Mouse (Mus musculus): Measurements from ENCODE around the gene Tmem130. TPM values are rescaled to one million over a fixed set of nuclear protein-coding genes. Genes with fewer than 3 reads are reported as not detected.
"Not testable (repeated sequence)": the region's sequence is repeated elsewhere in the genome, so short reads cannot be mapped to it uniquely, and the experiment has no call there.

Tmem130 gene
- polyA plus RNA-seq, 1 experiment from 2014 or later, result 2.7 TPM

DNA sequence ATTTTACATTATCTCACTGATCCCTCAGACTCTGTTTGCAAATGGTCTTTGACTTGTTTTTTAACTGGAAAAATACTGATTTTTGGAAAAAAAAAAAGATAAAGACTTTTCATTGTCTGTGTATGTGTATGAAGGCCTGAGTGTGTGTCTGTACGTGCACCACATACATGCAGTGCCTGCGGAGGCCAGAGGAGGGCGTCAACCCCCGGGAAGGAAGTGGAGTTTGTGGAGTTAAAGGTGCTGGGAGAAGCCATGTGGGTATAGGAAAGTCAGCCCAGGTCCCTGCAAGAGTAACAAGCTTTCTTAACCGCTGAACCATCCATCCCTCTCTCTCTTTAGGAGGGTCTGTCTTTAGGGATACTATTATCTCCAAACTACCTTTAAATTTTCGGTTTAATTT is 11.6 kb upstream of the Tmem130 start:
- Histone ChIP-seq H3K36me3 (ENCODE audit: control insufficient read depth, insufficient read depth, low read length) (peaks cover 67% of the 10 kb centered on the region), H3K4me1 (ENCODE audit: control insufficient read depth, insufficient read depth, low read length) (peaks cover 6% of the 10 kb centered on the region; the same call in 1 of the 2 replicates), H3K9ac (ENCODE audit: low read depth, low read length) (no peak overlapping the region), H3K9me3 (ENCODE audit: control insufficient read depth, low read length) (no peaks in the 10 kb centered on the region), H3K4me2 (ENCODE audit: low read depth, low read length) (no peak overlapping the region), H3K27me3 (replicated peaks; ENCODE audit: control insufficient read depth, insufficient read depth, low read length) (no peaks in the 10 kb centered on the region), H3K27ac (replicated peaks; ENCODE audit: low read depth, low read length) (no peak overlapping the region), H3K4me3 (ENCODE audit: low read depth, low read length) (no peak overlapping the region)
- WGBS, result 95% methylated on average over 6 of the region's 6 CpGs
- ATAC-seq (ENCODE audit: low read depth) (no peak), DNase-seq (ENCODE audit: low spot score) (no peak)

DNA sequence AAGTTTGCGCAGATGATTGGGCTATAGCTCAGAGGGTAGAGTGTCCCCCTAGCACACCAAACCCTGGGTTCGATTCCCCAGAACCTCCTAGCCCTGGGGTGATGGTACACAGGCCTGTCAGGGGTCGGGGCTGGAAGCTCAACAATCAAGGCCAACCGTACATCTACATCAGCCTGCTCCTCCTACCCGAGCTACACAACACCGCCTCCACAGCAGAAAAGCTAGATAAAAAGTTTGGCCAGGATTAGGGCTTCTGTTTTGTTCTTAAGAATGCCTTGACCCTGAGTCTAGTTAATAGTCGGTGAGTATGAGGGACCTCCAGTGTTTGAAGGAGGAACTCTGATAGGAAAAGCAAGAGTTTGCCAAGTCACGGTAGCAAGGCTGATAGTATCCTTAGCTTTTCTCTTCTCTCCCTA is 7.5 kb upstream of the Tmem130 start:
- H3K4me1 ChIP-seq (ENCODE audit: control insufficient read depth, insufficient read depth, low read length), result peaks cover 6% of the 10 kb centered on the region; the same call in 1 of the 2 replicates
- DNase-seq (ENCODE audit: low spot score) (no peak), ATAC-seq (ENCODE audit: low read depth) (no peak)
- H3K27me3 ChIP-seq (replicated peaks; ENCODE audit: control insufficient read depth, insufficient read depth, low read length), result no peaks in the 10 kb centered on the region
- H3K9ac ChIP-seq (ENCODE audit: low read depth, low read length), result peak overlapping the region; percentile 97
- H3K9me3 ChIP-seq (ENCODE audit: control insufficient read depth, low read length), result no peaks in the 10 kb centered on the region
- H3K27ac ChIP-seq (replicated peaks; ENCODE audit: low read depth, low read length), result peak overlapping the region; percentile 97; the same call in 1 of the 2 replicates
- peaks cover 30% of the 10 kb centered on the region for H3K36me3 ChIP-seq (ENCODE audit: control insufficient read depth, insufficient read depth, low read length)
- peak overlapping the region; percentile 96 for H3K4me3 ChIP-seq (ENCODE audit: low read depth, low read length)
- peak overlapping the region; percentile 65 for H3K4me2 ChIP-seq (ENCODE audit: low read depth, low read length)
- 25% methylated on average over 8 of the region's 8 CpGs for WGBS

DNA sequence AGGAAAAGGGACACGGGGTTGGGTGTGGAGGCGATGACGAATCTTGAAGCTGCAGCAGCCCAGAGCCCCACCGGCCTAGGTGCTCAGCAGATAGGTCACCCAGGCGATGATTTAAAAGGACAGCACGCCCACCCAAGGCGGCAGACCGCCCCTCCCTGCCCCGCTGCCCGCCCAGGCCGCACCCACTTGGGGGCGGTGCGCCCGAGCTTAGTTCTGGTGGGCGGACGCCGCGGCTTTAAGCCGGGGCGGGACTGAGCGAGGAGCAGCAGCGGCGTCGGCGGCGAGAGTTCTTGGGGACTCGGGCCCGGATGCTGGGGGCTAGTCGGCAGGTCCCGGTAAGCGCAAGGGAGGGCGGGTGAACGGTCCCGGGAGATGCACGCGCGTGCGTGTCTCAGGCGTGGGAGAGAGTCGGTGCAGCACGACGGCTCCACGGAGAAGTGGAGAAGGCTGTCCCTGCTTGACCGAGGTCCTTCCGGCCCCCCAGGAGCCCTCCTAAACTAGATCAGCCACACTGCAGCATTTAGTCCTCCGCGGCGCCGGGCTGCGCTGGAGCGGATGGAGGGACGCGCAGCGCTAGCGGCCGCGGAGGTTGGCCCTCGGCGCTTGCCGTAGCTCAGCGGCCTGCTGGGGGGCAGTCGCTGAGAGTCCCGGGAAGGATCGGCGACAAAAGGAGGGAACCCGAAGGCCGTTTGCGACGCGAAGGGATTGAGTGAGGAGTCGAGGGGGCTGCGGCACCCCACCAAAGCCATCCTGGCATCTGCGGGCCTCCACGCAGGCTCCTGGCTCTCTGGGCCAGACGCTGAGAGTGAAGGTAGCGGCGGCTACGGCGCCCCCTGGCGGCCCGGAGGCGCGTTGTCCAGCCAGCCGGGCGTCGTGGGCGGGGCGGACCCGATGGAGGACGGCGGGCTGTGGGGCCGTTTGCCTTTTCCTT is 6.6 kb upstream of the Tmem130 start:
- peaks cover 21% of the 10 kb centered on the region for H3K36me3 ChIP-seq (ENCODE audit: control insufficient read depth, insufficient read depth, low read length)
- peak; percentile 94 for ATAC-seq (ENCODE audit: low read depth)
- peak; percentile 96 for DNase-seq (ENCODE audit: low spot score)
- H3K4me3 ChIP-seq (ENCODE audit: low read depth, low read length), result peak overlapping the region; percentile 96
- no peaks in the 10 kb centered on the region for H3K27me3 ChIP-seq (replicated peaks; ENCODE audit: control insufficient read depth, insufficient read depth, low read length)
- H3K4me1 ChIP-seq (ENCODE audit: control insufficient read depth, insufficient read depth, low read length), result peaks cover 6% of the 10 kb centered on the region; the same call in 1 of the 2 replicates
- H3K4me2 ChIP-seq (ENCODE audit: low read depth, low read length), result peak overlapping the region; percentile 65
- WGBS, result 0% methylated on average over 40 of the region's 92 CpGs
- H3K9me3 ChIP-seq (ENCODE audit: control insufficient read depth, low read length), result no peaks in the 10 kb centered on the region
- peak overlapping the region; percentile 97 for H3K9ac ChIP-seq (ENCODE audit: low read depth, low read length)
- peak overlapping the region; percentile 97 for H3K27ac ChIP-seq (replicated peaks; ENCODE audit: low read depth, low read length)

DNA sequence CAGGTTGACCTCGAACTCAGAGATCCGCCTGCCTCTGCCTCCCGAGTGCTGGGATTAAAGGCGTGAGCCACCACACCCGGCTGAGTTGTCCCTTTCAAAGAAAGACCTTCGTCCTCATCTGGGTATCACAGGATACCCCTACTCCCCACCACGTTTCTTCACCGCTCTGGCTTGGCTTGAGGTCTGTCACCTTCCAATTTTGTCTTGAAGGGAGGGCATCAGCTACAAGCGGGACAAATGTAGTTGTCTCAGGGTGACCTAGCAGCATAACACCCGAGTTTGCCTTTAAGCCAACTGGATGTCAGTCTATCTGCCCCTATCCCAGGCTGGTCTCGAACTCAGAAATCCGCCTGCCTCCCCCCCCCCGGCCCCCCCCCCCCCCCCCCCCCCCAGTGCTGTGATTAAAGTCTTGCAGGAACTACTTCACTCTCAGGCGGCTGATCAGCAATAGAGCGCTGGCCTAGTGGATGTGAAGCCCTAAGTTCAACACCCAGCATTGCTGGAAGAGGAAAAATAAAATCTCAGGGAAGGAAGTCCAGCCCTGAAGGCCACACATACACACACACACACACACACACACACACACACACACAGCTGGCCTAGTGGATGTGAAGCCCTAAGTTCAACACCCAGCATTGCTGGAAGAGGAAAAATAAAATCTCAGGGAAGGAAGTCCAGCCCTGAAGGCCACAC is 5.6 kb upstream of the Tmem130 start, which contains the start of gene Trrap:
TSS of gene Trrap (plus strand) at position 627 of the 693 bp plus-strand sequence.
- H3K4me2 ChIP-seq (ENCODE audit: low read depth, low read length), result peak within 1 kb of the TSS; percentile 65
- peak within 1 kb of the TSS; percentile 97 for H3K9ac ChIP-seq (ENCODE audit: low read depth, low read length)
- not testable (repeated sequence) for H3K27me3 ChIP-seq (replicated peaks; ENCODE audit: control insufficient read depth, insufficient read depth, low read length); H3K9me3 ChIP-seq (ENCODE audit: control insufficient read depth, low read length); H3K4me1 ChIP-seq (ENCODE audit: control insufficient read depth, insufficient read depth, low read length); DNase-seq (ENCODE audit: low spot score)
- peaks cover 14% of the 10 kb centered on the region for H3K36me3 ChIP-seq (ENCODE audit: control insufficient read depth, insufficient read depth, low read length)
- ATAC-seq (ENCODE audit: low read depth), result peak; percentile 7; the same call in 1 of the 2 replicates
- WGBS, result 86% methylated on average over 12 of the region's 15 CpGs
- peak within 1 kb of the TSS; percentile 96 for H3K4me3 ChIP-seq (ENCODE audit: low read depth, low read length)
- peak within 1 kb of the TSS; percentile 97 for H3K27ac ChIP-seq (replicated peaks; ENCODE audit: low read depth, low read length)

DNA sequence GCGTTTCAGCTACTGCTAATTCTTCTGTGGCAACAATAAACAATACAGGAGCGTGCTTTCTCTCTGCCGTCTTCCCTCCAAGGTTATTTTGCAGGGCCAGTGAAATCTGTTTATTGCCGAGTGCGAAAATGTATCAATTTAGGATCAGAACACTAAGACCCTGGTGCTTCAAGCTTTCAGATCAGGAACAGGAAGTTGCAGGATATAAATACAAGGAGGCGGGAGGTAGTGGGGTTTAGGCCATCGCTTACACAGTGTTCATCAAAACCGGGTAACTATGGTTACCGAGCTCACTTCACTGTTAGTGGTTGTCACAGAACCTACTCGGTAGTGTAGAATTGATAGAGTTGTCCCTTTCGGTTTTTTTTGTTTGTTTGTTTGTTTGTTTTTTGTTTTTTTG is 5.0 kb upstream of the Tmem130 start:
- 85% methylated on average over 11 of the region's 11 CpGs for WGBS
- DNase-seq (ENCODE audit: low spot score) (no peak), ATAC-seq (ENCODE audit: low read depth) (no peak)
- Histone ChIP-seq H3K9me3 (ENCODE audit: control insufficient read depth, low read length) (no peaks in the 10 kb centered on the region), H3K9ac (ENCODE audit: low read depth, low read length) (no peak overlapping the region), H3K27me3 (replicated peaks; ENCODE audit: control insufficient read depth, insufficient read depth, low read length) (peaks cover 13% of the 10 kb centered on the region), H3K4me1 (ENCODE audit: control insufficient read depth, insufficient read depth, low read length) (peaks cover 6% of the 10 kb centered on the region; the same call in 1 of the 2 replicates), H3K4me2 (ENCODE audit: low read depth, low read length) (no peak overlapping the region), H3K36me3 (ENCODE audit: control insufficient read depth, insufficient read depth, low read length) (peaks cover 10% of the 10 kb centered on the region), H3K4me3 (ENCODE audit: low read depth, low read length) (no peak overlapping the region), H3K27ac (replicated peaks; ENCODE audit: low read depth, low read length) (no peak overlapping the region)

DNA sequence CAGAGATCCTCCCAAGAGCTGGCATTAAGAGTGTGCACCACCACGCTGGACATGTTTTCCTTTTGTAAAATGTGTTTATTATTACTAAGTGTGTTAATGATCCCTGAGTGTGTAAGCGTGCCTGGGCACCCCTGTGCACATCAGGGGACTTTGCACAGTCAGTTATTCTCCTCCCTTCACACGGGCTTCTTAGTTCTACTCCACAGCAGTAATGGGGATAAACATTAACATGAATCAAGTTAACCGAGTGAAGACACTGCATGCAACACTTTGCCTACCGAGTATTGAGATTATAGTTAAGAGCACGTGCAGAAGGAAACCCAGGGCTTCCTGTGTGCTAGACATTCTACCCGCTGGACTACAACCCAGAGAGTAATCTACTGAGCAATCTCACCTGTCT is 4.4 kb upstream of the Tmem130 start:
- Histone ChIP-seq H3K36me3 (ENCODE audit: control insufficient read depth, insufficient read depth, low read length) (peaks cover 4% of the 10 kb centered on the region), H3K27me3 (replicated peaks; ENCODE audit: control insufficient read depth, insufficient read depth, low read length) (peaks cover 19% of the 10 kb centered on the region), H3K4me3 (ENCODE audit: low read depth, low read length) (no peak overlapping the region), H3K4me2 (ENCODE audit: low read depth, low read length) (no peak overlapping the region), H3K27ac (replicated peaks; ENCODE audit: low read depth, low read length) (no peak overlapping the region), H3K9me3 (ENCODE audit: control insufficient read depth, low read length) (no peaks in the 10 kb centered on the region), H3K4me1 (ENCODE audit: control insufficient read depth, insufficient read depth, low read length) (peaks cover 11% of the 10 kb centered on the region), H3K9ac (ENCODE audit: low read depth, low read length) (no peak overlapping the region)
- DNase-seq (ENCODE audit: low spot score) (no peak), ATAC-seq (ENCODE audit: low read depth) (no peak)
- WGBS, result 76% methylated on average over 7 of the region's 7 CpGs

DNA sequence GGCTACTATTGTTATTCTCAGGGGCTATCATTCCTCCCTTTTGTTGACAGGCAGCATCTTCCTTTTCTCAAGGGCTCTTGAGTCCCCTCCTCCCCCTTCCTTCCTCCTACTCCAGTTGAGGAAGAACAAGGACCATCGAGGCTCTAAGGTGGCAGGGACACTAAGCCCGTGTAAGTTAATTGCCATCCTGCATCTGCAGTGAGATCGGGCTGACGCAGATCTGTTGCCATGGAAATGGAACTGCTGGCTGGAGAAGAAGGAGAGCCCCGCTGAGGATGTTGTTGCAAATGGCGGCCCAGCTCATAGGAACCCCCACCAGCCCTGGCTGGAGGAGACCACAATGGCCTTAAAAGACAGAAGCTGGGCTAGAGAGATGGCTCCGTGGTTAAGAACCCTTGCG is 3.2 kb downstream of the Tmem130 start:
- ATAC-seq (ENCODE audit: low read depth) (no peak), DNase-seq (ENCODE audit: low spot score) (peak; percentile 18)
- Histone ChIP-seq H3K9me3 (ENCODE audit: control insufficient read depth, low read length) (no peaks in the 10 kb centered on the region), H3K9ac (ENCODE audit: low read depth, low read length) (no peak overlapping the region), H3K4me2 (ENCODE audit: low read depth, low read length) (no peak overlapping the region), H3K4me3 (ENCODE audit: low read depth, low read length) (no peak overlapping the region), H3K27me3 (replicated peaks; ENCODE audit: control insufficient read depth, insufficient read depth, low read length) (peaks cover 35% of the 10 kb centered on the region), H3K27ac (replicated peaks; ENCODE audit: low read depth, low read length) (no peak overlapping the region), H3K36me3 (ENCODE audit: control insufficient read depth, insufficient read depth, low read length) (no peaks in the 10 kb centered on the region), H3K4me1 (ENCODE audit: control insufficient read depth, insufficient read depth, low read length) (peaks cover 6% of the 10 kb centered on the region)
- WGBS, result 8% methylated on average over 8 of the region's 8 CpGs

DNA sequence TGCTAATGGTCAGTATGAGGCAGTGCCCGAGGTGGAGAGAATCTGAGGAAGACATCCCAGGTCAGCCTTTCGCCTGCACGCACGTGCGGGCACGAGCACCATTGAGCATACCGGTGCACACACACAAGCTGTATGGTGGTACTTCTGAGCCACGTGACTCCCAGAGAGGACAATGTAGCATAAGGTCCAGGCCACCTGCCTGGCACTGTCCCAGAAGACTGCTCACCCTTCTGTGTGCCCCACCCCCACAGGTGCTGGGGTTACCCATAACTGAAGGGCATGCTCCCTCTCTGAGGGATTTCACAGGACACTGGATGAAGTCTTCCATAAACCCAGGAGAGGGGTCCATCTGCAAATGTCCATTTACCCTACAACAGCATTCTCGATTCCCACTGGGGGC is 4.2 kb downstream of the Tmem130 start:
- Histone ChIP-seq H3K36me3 (ENCODE audit: control insufficient read depth, insufficient read depth, low read length) (no peaks in the 10 kb centered on the region), H3K4me2 (ENCODE audit: low read depth, low read length) (no peak overlapping the region), H3K9ac (ENCODE audit: low read depth, low read length) (no peak overlapping the region), H3K9me3 (ENCODE audit: control insufficient read depth, low read length) (no peaks in the 10 kb centered on the region), H3K27ac (replicated peaks; ENCODE audit: low read depth, low read length) (no peak overlapping the region), H3K4me1 (ENCODE audit: control insufficient read depth, insufficient read depth, low read length) (peaks cover 8% of the 10 kb centered on the region), H3K27me3 (replicated peaks; ENCODE audit: control insufficient read depth, insufficient read depth, low read length) (peaks cover 29% of the 10 kb centered on the region), H3K4me3 (ENCODE audit: low read depth, low read length) (no peak overlapping the region)
- DNase-seq (ENCODE audit: low spot score), result no peak
- ATAC-seq (ENCODE audit: low read depth), result no peak
- 76% methylated on average over 9 of the region's 9 CpGs for WGBS
